Mouse (Mus musculus) c-Kit-positive CD71-negative TER-119-negative erythroid progenitor cells, embryonic 14.5 days (primary cell): ENCODE measurements at regions not wholly inside any gene's neighbourhood (a gene's known extent, or its start where the extent isn't known, plus 50 kb on each side); places are given as distances from the start of the nearest gene placed in this dataset.

Experiments used
- DNase-seq: peaks from one replicate; pipeline ENCODE4 v3.0.0-alpha.2; 2013; ENCODE audit warnings: low read depth

- DNase-seq: no peak
Measured at GRCm38 (mm10) chr1:4687605-4688004, 120.1 kb upstream of the Gm37988 start.

DNA sequence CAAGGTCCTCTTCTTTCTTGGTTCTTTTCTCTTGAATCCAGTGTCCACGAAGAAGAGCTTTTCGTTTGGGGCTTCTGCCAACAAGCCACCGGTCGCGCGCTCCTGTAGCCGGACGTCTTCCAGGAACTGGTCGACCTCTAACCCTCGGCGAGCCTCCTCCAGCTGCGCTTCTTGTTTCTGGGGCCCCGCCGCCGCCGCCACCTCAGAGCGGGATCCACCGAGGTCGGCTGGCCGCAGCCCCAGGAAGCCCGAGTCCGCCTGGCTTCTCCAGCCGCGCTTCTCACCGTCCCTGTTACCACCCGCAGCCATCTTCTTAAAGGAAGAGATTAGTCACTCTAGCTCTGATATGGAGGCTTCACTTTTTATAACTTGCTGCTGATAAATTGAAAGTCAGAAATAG lies 118.6 kb upstream of the Gm37988 start:
- no peak for DNase-seq

DNA sequence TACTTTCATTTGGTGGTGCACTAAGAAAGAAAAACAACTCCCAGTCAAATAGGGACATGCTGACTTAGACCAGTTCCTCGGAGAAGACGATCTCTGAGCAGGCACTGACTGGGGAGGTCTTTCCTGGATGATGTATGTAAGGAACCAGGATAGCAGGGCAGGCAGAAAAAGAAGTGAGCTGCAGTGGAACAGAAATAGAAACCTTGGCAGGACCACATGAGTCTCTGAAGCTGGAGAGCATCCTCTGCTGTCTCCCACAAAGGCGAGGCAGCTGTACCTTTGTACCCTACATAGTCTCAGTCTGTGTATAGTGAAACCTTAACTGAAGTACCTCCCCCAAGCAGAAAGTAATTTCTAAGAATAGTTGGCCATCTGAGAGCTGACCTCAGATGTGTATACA lies 104.4 kb upstream of the Gm37988 start:
- DNase-seq: no peak

GRCm38 (mm10) chr1:4706171-4706570 lies 101.5 kb upstream of the Gm37988 start:
- DNase-seq: no peak

GRCm38 (mm10) chr1:4722333-4722931 lies 85.3 kb upstream of the Gm37988 start:
- DNase-seq: no peak
